Mouse (Mus musculus): ENCODE measurements around the gene Crip1. TPM values are rescaled to one million over a fixed set of nuclear protein-coding genes. Genes with fewer than 3 reads are reported as not detected.
A peak's percentile ranks its signal among the peaks of the same experiment; 100 is the strongest.
"Not testable (repeated sequence)": the region's sequence is repeated elsewhere in the genome, so short reads cannot be mapped to it uniquely, and the experiment has no call there.

Gene Crip1
- total RNA-seq, 2 experiments from 2014 or later = 12.7 to 13.0 TPM

DNA sequence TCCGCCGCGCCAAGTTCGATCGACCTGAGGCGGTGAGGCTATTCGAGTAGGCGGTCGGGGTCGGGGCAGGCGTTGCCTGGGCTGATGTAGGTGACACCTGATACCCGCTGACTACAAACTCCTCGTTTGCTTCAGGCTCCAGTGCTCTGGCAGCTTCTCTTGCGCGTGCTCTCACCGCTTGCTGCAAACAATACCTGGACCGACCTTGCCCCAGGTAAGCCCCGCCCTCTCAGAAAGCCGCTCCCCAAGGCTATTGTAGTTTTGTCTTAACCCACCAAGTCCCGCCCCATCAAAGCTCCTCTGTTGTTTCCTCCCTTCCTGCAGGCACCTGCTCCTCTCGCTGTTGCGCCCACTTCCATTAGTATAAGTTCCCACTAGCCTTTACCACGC lies 10.4 kb downstream of the Crip1 start:
- no peak for DNase-seq (ENCODE audit: low spot score in 2 of 2)
- intact Hi-C loops (cut with DNase I) = no loop called here

GRCm38 (mm10) chr12:113157002-113157401 lies 10.9 kb downstream of the Crip1 start:
- no peak for DNase-seq (ENCODE audit: low spot score in 2 of 2)
- intact Hi-C loops (cut with DNase I) = no loop called here

DNA sequence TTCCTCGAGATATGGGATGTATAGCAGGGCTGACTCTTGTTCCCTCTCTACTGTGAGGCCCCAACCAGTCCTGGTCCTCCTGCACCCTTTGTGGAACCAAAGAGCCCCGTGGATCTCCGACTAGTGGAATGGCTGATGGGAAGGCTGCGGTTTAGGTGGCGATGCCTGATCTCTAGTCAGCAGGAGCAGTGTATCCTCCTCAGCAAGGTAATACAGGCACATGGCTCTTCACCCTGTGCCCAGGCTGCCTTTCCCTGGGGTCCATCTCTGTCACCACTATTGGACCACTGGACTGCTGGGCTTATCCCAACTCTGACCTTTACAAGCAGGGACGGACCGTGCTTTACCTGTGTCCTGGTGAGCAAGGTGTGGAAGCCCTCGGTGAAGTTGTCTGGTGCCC lies 11.4 kb downstream of the Crip1 start:
- intact Hi-C loops (cut with DNase I) = no loop called here
- DNase-seq (ENCODE audit: low spot score in 2 of 2) = no peak

- no peak for DNase-seq (ENCODE audit: low spot score in 2 of 2)
- intact Hi-C loops (cut with DNase I) = no loop called here
Measured at GRCm38 (mm10) chr12:113157971-113158370, 11.9 kb downstream of the Crip1 start.

GRCm38 (mm10) chr12:113163561-113164006 lies 17.5 kb downstream of the Crip1 start:
- peak; percentile 60 to 65 for DNase-seq (ENCODE audit: low spot score in 2 of 2)
- intact Hi-C loops (cut with DNase I) = no loop called here

DNA sequence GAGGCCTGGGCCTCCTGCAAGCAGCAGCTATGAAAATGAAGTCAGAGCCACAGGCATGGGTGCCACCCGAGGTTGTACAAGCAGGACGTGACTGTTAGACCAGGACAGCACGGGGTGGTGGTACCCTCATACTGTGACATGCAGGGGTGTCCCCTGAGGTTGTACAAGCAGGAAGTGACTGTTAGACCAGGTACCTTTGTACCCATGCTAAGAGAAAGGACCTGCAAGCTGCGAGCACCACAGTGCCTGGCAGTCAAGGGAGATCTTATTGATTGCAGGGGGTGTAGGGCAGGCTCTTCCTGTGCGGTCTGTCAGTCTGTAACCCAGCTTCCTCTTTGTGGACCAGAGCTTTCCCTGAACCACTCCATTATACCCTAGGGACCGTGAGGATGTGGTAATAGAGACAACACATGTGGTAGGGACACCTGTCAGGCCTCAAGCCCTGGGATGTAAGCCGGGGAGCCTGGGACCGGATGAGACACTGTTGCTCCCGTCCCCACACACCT lies 22.0 kb downstream of the Crip1 start:
- intact Hi-C loops (cut with DNase I) = no loop called here
- DNase-seq (ENCODE audit: low spot score in 2 of 2) = no peak

GRCm38 (mm10) chr12:113176960-113177725 lies 31.0 kb downstream of the Crip1 start:
- intact Hi-C loops (cut with DNase I) = no loop called here
- no peak for DNase-seq (ENCODE audit: low spot score in 2 of 2)

DNA sequence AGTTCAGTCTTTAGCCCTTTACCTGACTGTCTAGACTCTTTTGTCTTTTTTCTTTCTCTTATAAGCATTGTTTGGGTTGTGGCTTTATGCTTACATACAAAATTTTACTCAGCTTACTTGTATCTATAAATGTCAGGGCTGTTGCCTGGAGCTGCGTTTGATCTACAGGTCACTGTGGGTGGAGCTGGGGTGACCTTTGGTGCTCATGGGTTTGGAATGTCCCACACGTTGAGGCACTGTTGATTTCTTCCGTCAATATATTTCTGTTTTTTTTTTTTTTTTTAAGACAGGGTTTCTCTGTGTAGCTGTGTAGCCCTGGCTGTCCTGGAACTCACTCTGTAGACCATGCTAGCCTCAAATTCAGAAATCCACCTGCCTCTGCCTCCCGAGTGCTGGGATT lies 34.9 kb downstream of the Crip1 start:
- intact Hi-C loops (cut with DNase I) = no loop called here
- no peak for DNase-seq (ENCODE audit: low spot score in 2 of 2)

DNA sequence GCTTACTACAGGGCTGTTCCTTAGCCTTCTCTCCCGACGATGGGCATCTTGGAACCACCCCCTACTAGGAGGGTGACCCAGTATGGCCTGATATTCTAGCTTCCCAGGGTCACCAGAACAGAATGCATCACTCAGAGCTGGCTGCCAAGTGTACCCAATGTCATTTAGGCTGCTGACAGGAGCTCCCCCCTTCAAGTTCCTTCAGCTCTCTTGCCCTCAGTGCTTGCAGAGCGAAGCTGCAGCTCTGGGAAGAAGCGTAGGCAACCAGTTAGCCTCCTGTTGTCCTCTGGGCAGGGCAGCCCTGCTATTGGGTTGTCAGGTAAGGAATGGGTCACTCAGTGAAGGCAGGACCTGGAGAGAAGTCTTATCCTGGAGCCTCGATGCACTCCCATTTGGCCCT lies 38.8 kb downstream of the Crip1 start:
- DNase-seq (ENCODE audit: low spot score in 2 of 2) = no peak
- intact Hi-C loops (cut with DNase I) = no loop called here

DNA sequence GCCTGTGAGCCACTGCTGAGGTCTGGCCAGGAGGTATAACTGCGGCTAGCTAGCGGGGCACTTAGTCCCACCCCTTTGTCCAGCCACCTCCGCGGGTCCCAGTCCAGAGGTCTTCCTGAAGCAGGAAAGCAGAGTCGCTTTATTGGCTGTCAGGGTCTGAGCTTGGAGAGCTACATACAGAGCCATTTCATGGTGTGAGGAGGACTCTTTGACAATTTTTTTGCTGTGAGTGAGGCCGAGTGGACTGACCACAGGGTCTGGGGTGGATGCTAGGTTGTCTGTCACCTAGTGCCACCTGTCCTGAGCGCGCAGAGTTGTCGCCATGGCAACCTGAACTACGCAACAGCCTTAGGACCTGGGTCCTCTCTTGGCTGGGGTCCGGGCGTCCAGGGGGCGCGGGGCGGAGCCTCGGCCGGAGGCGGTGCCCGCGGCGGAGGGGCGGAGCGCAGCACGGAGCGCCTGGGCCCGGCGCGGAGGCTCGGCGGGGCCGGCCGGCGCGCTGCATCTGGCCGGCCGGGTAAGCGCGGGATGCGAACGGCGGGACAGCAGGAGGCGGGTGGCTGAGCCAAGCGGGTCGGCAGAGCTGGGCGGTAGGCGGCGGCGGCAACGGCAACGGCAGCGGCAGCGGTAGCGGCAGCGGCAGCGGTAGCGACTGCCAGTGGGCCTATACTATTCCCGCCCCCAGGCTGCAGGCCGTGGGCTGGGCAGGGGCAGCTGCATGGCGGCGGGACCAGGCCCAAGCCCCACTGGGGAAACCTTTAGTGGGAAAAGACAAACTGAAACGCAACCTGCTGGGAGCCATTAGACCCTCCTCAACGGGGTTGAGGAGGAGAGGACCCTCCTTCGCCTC lies 39.6 kb downstream of the Crip1 start, which contains the start of gene Tmem121:
Tmem121 (plus strand) TSS at position 489 of the 850 bp plus-strand sequence.
- intact Hi-C loops (cut with DNase I) = no loop called here
- DNase-seq (ENCODE audit: low spot score in 2 of 2) = peak in 1 of 2 experiments; percentile 34

DNA sequence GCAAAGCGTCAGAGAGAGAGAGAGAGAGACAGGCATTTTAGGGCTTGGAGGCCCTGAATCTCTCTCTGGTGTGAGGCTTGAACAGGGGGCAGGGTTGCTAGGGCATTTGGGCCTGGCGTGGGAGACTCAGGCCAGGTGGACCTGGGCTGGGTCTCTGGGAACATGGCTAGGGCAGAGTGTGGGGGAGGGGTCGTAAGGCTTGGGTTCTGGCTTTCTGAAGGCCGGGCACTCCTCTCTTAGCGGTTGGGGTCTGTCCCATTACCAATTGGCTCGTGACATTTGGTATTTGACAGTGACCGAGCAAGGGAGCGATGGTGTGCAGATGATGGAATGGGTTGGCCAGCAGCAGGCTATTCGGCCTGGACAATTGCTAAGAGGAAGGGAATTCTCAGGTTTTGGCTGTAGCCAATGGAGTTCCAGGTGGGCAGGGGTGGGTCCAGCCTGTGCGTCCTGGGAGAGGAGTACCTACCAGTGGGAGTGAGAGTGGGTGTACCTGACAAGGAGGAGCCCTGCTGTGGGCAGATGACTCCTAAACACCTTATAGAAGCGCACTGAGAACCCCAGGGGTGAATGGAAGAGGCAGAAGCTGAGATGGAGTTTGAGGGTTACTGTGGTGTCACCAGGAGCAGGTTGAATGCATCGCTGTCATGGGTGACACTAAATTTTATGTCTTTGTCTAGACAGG lies 40.4 kb downstream of the Crip1 start:
- intact Hi-C loops (cut with DNase I) = no loop called here
- DNase-seq (ENCODE audit: low spot score in 2 of 2) = no peak

DNA sequence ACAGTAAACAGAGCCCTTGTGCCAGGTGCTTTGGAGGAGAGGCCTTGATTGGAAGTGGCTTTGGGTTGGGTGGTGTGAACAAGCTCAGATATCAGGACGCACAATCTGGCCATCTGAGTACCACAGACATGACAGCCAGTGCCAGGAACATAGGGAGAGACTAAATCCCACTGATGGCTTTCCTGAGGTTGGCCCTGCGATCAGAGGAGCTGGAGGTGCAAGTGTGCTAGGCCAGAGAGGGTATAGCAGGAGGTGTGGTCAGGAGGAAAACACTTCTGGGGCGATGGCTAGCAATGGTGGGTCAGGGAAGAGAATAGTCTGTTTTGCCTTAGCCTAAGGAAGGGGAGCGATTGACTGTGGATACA lies 40.9 kb downstream of the Crip1 start:
- no peak for DNase-seq (ENCODE audit: low spot score in 2 of 2)
- intact Hi-C loops (cut with DNase I) = no loop called here

DNA sequence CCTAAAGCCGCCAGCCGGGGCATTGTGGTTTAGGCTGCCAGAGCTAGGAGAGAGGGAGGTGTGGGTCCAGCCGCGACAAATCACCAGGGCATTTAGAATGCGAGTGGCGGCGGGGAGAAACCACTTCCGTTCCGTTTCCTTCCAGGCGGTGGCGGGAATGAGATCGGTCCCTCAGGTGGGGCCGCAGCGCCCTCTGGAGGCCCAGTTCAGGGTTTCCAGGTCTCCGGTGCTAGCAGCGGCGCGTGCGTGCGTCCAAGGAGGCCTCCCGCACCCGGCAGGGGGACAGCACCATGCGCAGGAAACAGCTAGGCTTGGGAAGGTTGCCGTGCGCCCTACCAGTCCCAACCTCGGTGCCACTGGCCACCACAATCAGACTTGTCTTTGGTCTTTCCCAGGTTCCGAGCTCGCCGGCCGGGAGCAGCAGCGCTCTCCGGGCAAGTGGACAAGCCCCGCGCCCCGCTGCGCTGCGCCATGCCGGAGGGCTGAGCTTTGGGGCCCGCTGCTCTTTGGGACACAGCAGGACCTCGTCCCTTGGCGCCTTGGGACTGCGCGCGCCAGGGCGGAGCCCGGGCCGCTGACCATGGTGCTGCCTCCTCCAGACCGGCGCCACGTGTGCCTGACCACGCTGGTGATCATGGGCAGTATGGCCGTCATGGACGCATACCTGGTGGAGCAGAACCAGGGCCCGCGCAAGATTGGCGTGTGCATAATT lies 41.6 kb downstream of the Crip1 start:
- intact Hi-C loops (cut with DNase I) = no loop called here
- peak; percentile 92 to 96 for DNase-seq (ENCODE audit: low spot score in 2 of 2)

- no peak for DNase-seq (ENCODE audit: low spot score in 2 of 2)
- intact Hi-C loops (cut with DNase I) = no loop called here
Measured at GRCm38 (mm10) chr12:113188349-113189055, 42.4 kb downstream of the Crip1 start.

DNA sequence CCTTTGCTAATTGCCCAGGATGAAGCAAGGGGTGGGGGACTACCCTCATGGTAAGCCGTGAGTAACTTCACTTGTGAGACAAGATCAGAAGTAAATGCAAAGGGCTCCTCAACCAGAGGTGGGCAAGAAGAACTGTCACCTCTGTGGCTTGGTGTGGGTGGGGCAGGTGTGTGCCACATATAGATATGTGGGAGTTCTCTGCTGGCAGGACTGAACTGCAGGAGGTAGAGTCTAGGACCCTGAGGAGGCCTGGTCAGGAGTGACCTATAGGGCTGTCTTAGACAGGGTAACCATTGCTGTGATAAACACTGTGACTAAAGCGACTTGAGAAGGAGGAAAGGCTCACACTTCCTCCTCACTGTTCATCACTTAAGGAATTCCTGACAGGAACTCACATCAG lies 47.3 kb downstream of the Crip1 start:
- DNase-seq (ENCODE audit: low spot score in 2 of 2) = no peak
- intact Hi-C loops (cut with DNase I) = no loop called here

DNA sequence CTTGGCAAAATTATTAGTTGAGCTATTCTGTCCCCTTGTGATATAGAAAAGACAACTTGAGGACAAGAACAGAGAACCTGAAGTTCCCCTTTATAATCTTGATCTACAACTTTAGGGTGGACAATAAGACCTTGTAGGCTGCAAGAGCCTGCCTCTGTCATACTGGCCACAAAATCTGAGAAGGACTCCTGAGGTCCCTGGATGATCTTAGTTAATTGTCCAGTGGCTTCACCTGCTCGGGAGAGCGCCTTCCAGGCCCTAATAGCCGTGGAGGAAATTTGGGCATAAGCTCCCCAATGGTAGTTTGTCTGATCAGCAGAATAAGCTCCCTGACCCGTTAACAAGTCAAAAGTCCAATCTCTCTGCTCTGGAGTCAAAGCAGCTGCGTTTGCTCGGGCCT lies 53.0 kb downstream of the Crip1 start:
- DNase-seq (ENCODE audit: low spot score in 2 of 2); intact Hi-C loops (cut with DNase I): not testable (repeated sequence)

DNA sequence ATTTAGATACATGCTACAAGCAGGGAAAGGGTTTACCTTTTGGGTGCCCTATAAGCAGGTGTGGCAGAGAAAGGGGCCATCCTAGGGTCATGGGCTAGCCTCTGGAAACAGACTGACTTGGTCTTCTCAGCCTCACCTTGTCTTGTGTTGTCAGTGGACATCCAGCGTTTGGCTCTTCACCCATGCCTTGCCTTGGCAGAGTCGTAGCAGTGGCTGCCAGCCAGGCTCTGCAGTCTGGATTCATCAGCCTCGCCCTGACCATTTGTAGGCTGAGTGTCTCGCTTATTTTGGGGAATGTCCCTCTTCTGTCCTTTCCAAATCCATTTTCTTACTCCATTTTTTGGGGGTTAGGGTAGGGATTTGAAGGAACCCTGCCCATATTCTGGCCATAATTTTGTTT lies 55.2 kb downstream of the Crip1 start:
- DNase-seq (ENCODE audit: low spot score in 2 of 2) = no peak
- intact Hi-C loops (cut with DNase I) = no loop called here

DNA sequence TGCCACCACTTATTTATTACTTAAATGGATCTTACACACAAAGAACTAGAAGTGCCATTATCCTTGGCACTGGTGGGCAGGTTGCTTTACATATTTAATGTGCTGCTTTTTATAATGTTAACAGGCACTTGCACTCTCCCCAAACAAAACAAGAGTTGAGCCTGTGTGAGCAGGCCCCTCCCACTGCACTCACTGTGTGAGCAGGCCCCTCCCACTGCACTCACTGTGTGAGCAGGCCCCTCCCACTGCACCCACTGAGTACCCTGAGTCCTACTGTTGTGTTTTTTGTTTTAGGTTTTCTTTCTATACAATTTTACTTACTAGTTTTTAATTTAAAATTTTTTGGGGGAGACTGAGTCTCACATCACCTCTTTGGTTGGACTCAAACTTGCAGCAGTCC lies 55.9 kb downstream of the Crip1 start:
- intact Hi-C loops (cut with DNase I) = no loop called here
- DNase-seq (ENCODE audit: low spot score in 2 of 2) = no peak
